Mouse (Mus musculus) retina, postnatal 1 day (tissue): Measurements from ENCODE around the gene Pcgf1.

Experiments
- DNase-seq: peaks from one replicate; pipeline ENCODE4 v3.0.0-alpha.2; 2012

Gene Pcgf1

GRCm38 (mm10) chr6:83077630-83078323, at the start of gene Pcgf1:
Gene Pcgf1, plus strand, starts transcription at chr6:83077869.
- DNase-seq, result peak; percentile 62

- DNase-seq, result no peak
Measured at GRCm38 (mm10) chr6:83029777-83030176, 47.9 kb upstream of the Pcgf1 start.

GRCm38 (mm10) chr6:83031111-83031510, 46.6 kb upstream of the Pcgf1 start:
- DNase-seq, result no peak

- DNase-seq, result no peak
Measured at GRCm38 (mm10) chr6:83031921-83032590, 45.6 kb upstream of the Pcgf1 start.

GRCm38 (mm10) chr6:83032769-83033191, 44.9 kb upstream of the Pcgf1 start:
- peak; percentile 71 for DNase-seq

- DNase-seq, result peak; percentile 82
Measured at GRCm38 (mm10) chr6:83033249-83034185, 44.2 kb upstream of the Pcgf1 start, which contains the start of the genes Dok1 and Loxl3. Gene Dok1, minus strand, starts transcription at chr6:83033471. Gene Loxl3, plus strand, starts transcription at chr6:83034173.

- DNase-seq, result no peak
Measured at GRCm38 (mm10) chr6:83034463-83035055, 43.1 kb upstream of the Pcgf1 start.

- no peak for DNase-seq
Measured at GRCm38 (mm10) chr6:83037188-83037587, 40.5 kb upstream of the Pcgf1 start.

- DNase-seq, result peak; percentile 87
Measured at GRCm38 (mm10) chr6:83038496-83039012, 39.1 kb upstream of the Pcgf1 start.

GRCm38 (mm10) chr6:83040601-83041000, 37.1 kb upstream of the Pcgf1 start:
- no peak for DNase-seq

GRCm38 (mm10) chr6:83043561-83043960, 34.1 kb upstream of the Pcgf1 start:
- no peak for DNase-seq

GRCm38 (mm10) chr6:83043993-83044392, 33.7 kb upstream of the Pcgf1 start:
- no peak for DNase-seq

GRCm38 (mm10) chr6:83044742-83045141, 32.9 kb upstream of the Pcgf1 start:
- DNase-seq, result no peak

GRCm38 (mm10) chr6:83049367-83049766, 28.3 kb upstream of the Pcgf1 start:
- no peak for DNase-seq

GRCm38 (mm10) chr6:83053136-83053960, 24.3 kb upstream of the Pcgf1 start:
- DNase-seq, result peak; percentile 54

- DNase-seq, result peak; percentile 100
Measured at GRCm38 (mm10) chr6:83054074-83054851, 23.4 kb upstream of the Pcgf1 start, which contains the start of gene Aup1. Gene Aup1, plus strand, starts transcription at chr6:83054521.

- DNase-seq, result no peak
Measured at GRCm38 (mm10) chr6:83054871-83055431, 22.7 kb upstream of the Pcgf1 start, which contains the start of gene Htra2. Gene Htra2, minus strand, starts transcription at chr6:83055273.

- no peak for DNase-seq
Measured at GRCm38 (mm10) chr6:83057790-83058189, 19.9 kb upstream of the Pcgf1 start, which contains the start of gene Dqx1. Gene Dqx1, plus strand, starts transcription at chr6:83057844.

- DNase-seq, result no peak
Measured at GRCm38 (mm10) chr6:83058725-83059124, 18.9 kb upstream of the Pcgf1 start.

GRCm38 (mm10) chr6:83065995-83066394, 11.7 kb upstream of the Pcgf1 start:
- no peak for DNase-seq
